Mouse (Mus musculus) limb, embryonic 13.5 days (tissue): ENCODE results near the gene Arg2. TPM values are rescaled to one million over a fixed set of nuclear protein-coding genes. Genes with fewer than 3 reads are reported as not detected.

Experiments
- ATAC-seq: fragments of 200-750 bp; cut with Nextera tagmentation; 2 replicates; pipeline ENCODE4 v1.8.0; 2017; ENCODE audit warnings: low read depth, moderate number of reproducible peaks, moderate TSS enrichment; ENCODE audit not compliant: low FRiP score
- H3K27ac ChIP-seq: fragments of 300-500 bp; sonication (generic); 2 replicates; pipeline ENCODE4 v1.5.1; 2015; ENCODE audit warnings: inconsistent platforms, mild to moderate bottlenecking, moderate library complexity
- H3K27me3 ChIP-seq: fragments of 300-500 bp; sonication (generic); 2 replicates; pipeline ENCODE4 v1.6.1; 2015; ENCODE audit warnings: mild to moderate bottlenecking, inconsistent platforms
- H3K36me3 ChIP-seq: fragments of 300-500 bp; sonication (generic); 2 replicates; pipeline ENCODE4 v1.6.1; 2015; ENCODE audit warnings: inconsistent platforms, mild to moderate bottlenecking, moderate library complexity
- H3K4me1 ChIP-seq: fragments of 300-500 bp; sonication (generic); 2 replicates; pipeline ENCODE4 v1.6.1; 2015; ENCODE audit warnings: inconsistent platforms
- H3K4me2 ChIP-seq: fragments of 300-500 bp; sonication (generic); replicated peaks from 2 replicates; pipeline ENCODE4 v1.6.1; 2015; ENCODE audit warnings: inconsistent platforms, mild to moderate bottlenecking, moderate library complexity
- H3K4me3 ChIP-seq: fragments of 300-500 bp; sonication (generic); 2 replicates; pipeline ENCODE4 v1.5.1; 2015; ENCODE audit warnings: moderate library complexity, mild to moderate bottlenecking, inconsistent platforms
- H3K9ac ChIP-seq: fragments of 300-500 bp; sonication (generic); 2 replicates; pipeline ENCODE4 v1.6.1; 2015; ENCODE audit warnings: mild to moderate bottlenecking, inconsistent platforms
- H3K9me3 ChIP-seq: fragments of 300-500 bp; sonication (generic); 2 replicates; pipeline ENCODE4 v1.6.1; 2016; ENCODE audit warnings: inconsistent platforms
- WGBS: fragments of 180-500 bp; shearing (Covaris S2); methylation state at CpG from one replicate; pipeline ENCODE4 v1.1.7; 2015; 5-methylcytosine and 5-hydroxymethylcytosine counted together
- polyA plus RNA-seq: library from polyadenylated mRNA; unstranded; fragments of >200 nt; fragmentation: Nextera tagmentation; extraction: Ambion mirVana; gene quantifications from 2 replicates; pipeline ENCODE4 v1.2.1, GENCODE M21; 2015

The Arg2 gene
- polyA plus RNA-seq, 1 experiment from 2014 or later = 1.4 TPM

DNA sequence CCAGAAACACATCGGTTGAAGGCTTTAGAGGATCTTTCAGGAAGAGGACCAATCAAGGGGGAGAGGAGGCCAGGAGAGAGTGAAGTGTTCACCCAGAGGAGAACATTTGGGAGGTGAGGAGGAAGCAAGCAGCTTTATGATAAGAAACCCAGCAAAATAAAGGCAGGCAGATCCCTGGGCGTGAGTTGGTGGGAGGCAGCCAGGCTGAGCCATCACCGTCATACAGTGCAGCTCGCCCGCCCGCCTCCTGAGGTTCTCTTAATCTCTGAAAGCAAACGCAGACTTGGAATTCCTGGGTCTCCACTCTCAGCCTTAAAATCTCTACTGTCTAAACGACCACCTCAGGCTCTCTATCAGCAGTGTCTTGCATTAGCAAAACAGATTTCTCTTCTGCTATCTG, 4.1 kb downstream of the Arg2 start:
- Histone ChIP-seq H3K4me3 (no peak overlapping the region), H3K36me3 (no peaks in the 10 kb centered on the region), H3K9me3 (no peaks in the 10 kb centered on the region), H3K27ac (no peak overlapping the region), H3K4me2 (no peak overlapping the region), H3K9ac (no peak overlapping the region), H3K27me3 (peaks cover 42% of the 10 kb centered on the region), H3K4me1 (peaks cover 19% of the 10 kb centered on the region)
- no peak for ATAC-seq
- WGBS = 43% methylated on average over 8 of the region's 8 CpGs

- Histone ChIP-seq H3K9ac (no peak overlapping the region), H3K27ac (no peak overlapping the region), H3K36me3 (no peaks in the 10 kb centered on the region), H3K4me3 (no peak overlapping the region), H3K9me3 (no peaks in the 10 kb centered on the region), H3K27me3 (peaks cover 39% of the 10 kb centered on the region), H3K4me1 (peaks cover 19% of the 10 kb centered on the region), H3K4me2 (no peak overlapping the region)
- ATAC-seq = no peak
- 33% methylated on average over 4 of the region's 4 CpGs for WGBS
Observed at GRCm38 (mm10) chr12:79135105-79135504, 4.5 kb downstream of the Arg2 start.

- peaks cover 5% of the 10 kb centered on the region; the same call in 1 of the 2 replicates for H3K4me1 ChIP-seq
- no peak for ATAC-seq
- no peaks in the 10 kb centered on the region for H3K9me3 ChIP-seq
- no peak overlapping the region for H3K4me3 ChIP-seq
- H3K27me3 ChIP-seq = peaks cover 21% of the 10 kb centered on the region
- no peaks in the 10 kb centered on the region for H3K36me3 ChIP-seq
- 80% methylated on average over 7 of the region's 7 CpGs for WGBS
- no peak overlapping the region for H3K9ac ChIP-seq
- no peak overlapping the region for H3K4me2 ChIP-seq
- no peak overlapping the region for H3K27ac ChIP-seq
Observed at GRCm38 (mm10) chr12:79136949-79137348, 6.4 kb downstream of the Arg2 start.

- H3K9me3 ChIP-seq = no peaks in the 10 kb centered on the region
- no peak overlapping the region for H3K4me3 ChIP-seq
- no peak overlapping the region for H3K27ac ChIP-seq
- no peak overlapping the region for H3K9ac ChIP-seq
- ATAC-seq = no peak
- no peaks in the 10 kb centered on the region for H3K36me3 ChIP-seq
- H3K27me3 ChIP-seq = peaks cover 3% of the 10 kb centered on the region; the same call in 1 of the 2 replicates
- H3K4me2 ChIP-seq = no peak overlapping the region
- peaks cover 5% of the 10 kb centered on the region; the same call in 1 of the 2 replicates for H3K4me1 ChIP-seq
Observed at GRCm38 (mm10) chr12:79138999-79139398, 8.4 kb downstream of the Arg2 start.

- 36% methylated on average over 1 of the region's 1 CpGs for WGBS
- no peak for ATAC-seq
- no peaks in the 10 kb centered on the region for H3K9me3 ChIP-seq
- H3K4me3 ChIP-seq = no peak overlapping the region
- H3K9ac ChIP-seq = no peak overlapping the region
- 0 out of 2 replicates have a peak, but pooled peaks cover 3% of the 10 kb centered on the region for H3K27me3 ChIP-seq
- no peak overlapping the region for H3K4me2 ChIP-seq
- no peak overlapping the region for H3K27ac ChIP-seq
- H3K36me3 ChIP-seq = no peaks in the 10 kb centered on the region
- peaks cover 5% of the 10 kb centered on the region; the same call in 1 of the 2 replicates for H3K4me1 ChIP-seq
Observed at GRCm38 (mm10) chr12:79139417-79139816, 8.8 kb downstream of the Arg2 start.

GRCm38 (mm10) chr12:79140811-79141210, 10.2 kb downstream of the Arg2 start:
- H3K4me1 ChIP-seq = no peaks in the 10 kb centered on the region
- H3K27me3 ChIP-seq = no peaks in the 10 kb centered on the region
- 87% methylated on average over 2 of the region's 2 CpGs for WGBS
- no peak overlapping the region for H3K9ac ChIP-seq
- H3K4me3 ChIP-seq = no peak overlapping the region
- H3K36me3 ChIP-seq = no peaks in the 10 kb centered on the region
- ATAC-seq = no peak
- H3K27ac ChIP-seq = no peak overlapping the region
- no peaks in the 10 kb centered on the region for H3K9me3 ChIP-seq
- H3K4me2 ChIP-seq = no peak overlapping the region

DNA sequence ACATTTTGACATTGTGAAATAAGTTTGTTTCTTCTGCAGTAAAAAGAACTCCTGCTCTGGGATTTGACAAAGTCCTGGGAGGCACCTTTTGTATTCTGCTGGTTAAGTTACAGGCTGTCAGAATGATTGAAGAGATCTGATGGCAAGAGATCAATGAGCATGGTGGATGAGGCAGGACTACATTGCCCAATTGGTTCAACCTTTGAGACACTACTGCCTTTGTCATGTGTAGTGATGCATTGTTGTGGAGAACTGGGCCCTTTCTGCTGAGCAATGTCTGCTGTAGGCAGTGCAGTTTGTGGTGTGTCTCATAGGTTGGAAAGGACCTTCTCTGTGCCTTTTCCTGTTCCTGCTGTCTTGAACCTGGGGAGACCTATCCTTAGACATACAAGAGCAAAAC, 10.8 kb downstream of the Arg2 start:
- Histone ChIP-seq H3K27me3 (no peaks in the 10 kb centered on the region), H3K4me1 (no peaks in the 10 kb centered on the region), H3K9me3 (no peaks in the 10 kb centered on the region), H3K36me3 (no peaks in the 10 kb centered on the region), H3K27ac (no peak overlapping the region), H3K4me2 (no peak overlapping the region), H3K9ac (no peak overlapping the region), H3K4me3 (no peak overlapping the region)
- ATAC-seq = no peak

GRCm38 (mm10) chr12:79149653-79150052, 19.1 kb downstream of the Arg2 start:
- 92% methylated on average over 6 of the region's 6 CpGs for WGBS
- no peaks in the 10 kb centered on the region for H3K4me1 ChIP-seq
- H3K4me3 ChIP-seq = no peak overlapping the region
- H3K9me3 ChIP-seq = no peaks in the 10 kb centered on the region
- no peak overlapping the region for H3K9ac ChIP-seq
- no peaks in the 10 kb centered on the region for H3K27me3 ChIP-seq
- ATAC-seq = no peak
- no peak overlapping the region for H3K4me2 ChIP-seq
- H3K27ac ChIP-seq = no peak overlapping the region
- H3K36me3 ChIP-seq = peaks cover 11% of the 10 kb centered on the region

DNA sequence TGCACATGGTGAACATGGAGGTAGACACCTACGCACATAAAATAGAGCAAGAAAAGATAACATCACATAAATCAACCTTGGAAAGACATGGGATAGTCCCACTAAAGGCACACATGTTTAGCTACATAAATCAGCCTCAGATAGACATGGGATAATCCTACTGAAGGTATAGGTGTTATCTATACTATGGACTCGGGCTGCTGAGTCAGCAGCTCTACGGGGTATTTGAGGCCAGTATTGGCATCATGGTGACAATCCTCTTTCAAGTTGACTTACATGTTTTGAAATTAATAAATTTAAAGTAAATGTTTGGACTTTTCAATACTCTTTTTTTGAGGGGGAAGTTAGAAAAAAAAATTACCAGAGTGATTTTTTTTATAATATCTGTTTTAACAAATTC, 32.3 kb downstream of the Arg2 start:
- no peak for ATAC-seq
- H3K9ac ChIP-seq = no peak overlapping the region
- H3K27me3 ChIP-seq = no peaks in the 10 kb centered on the region
- H3K27ac ChIP-seq = no peak overlapping the region
- WGBS = 84% methylated on average over 3 of the region's 3 CpGs
- H3K9me3 ChIP-seq = no peaks in the 10 kb centered on the region
- H3K4me3 ChIP-seq = no peak overlapping the region
- H3K4me1 ChIP-seq = no peaks in the 10 kb centered on the region
- peaks cover 74% of the 10 kb centered on the region for H3K36me3 ChIP-seq
- no peak overlapping the region for H3K4me2 ChIP-seq

- Histone ChIP-seq H3K27ac (no peak overlapping the region), H3K9ac (no peak overlapping the region), H3K36me3 (peaks cover 18% of the 10 kb centered on the region), H3K4me3 (no peak overlapping the region), H3K4me1 (peaks cover 10% of the 10 kb centered on the region), H3K27me3 (no peaks in the 10 kb centered on the region), H3K4me2 (no peak overlapping the region), H3K9me3 (no peaks in the 10 kb centered on the region)
- ATAC-seq = no peak
Observed at GRCm38 (mm10) chr12:79169173-79169572, 38.6 kb downstream of the Arg2 start.

- Histone ChIP-seq H3K4me1 (peaks cover 10% of the 10 kb centered on the region), H3K9me3 (no peaks in the 10 kb centered on the region), H3K9ac (no peak overlapping the region), H3K36me3 (peaks cover 15% of the 10 kb centered on the region), H3K27ac (no peak overlapping the region), H3K27me3 (no peaks in the 10 kb centered on the region), H3K4me3 (no peak overlapping the region), H3K4me2 (no peak overlapping the region)
- 75% methylated on average over 3 of the region's 3 CpGs for WGBS
- ATAC-seq = no peak
Observed at GRCm38 (mm10) chr12:79170421-79170820, 39.8 kb downstream of the Arg2 start.

GRCm38 (mm10) chr12:79171269-79171995, 40.9 kb downstream of the Arg2 start:
- 0 out of 2 replicates have a peak overlapping the region, but pooled peaks have one; percentile 88 for H3K27ac ChIP-seq
- no peaks in the 10 kb centered on the region for H3K9me3 ChIP-seq
- no peak for ATAC-seq
- peaks cover 19% of the 10 kb centered on the region for H3K36me3 ChIP-seq
- no peaks in the 10 kb centered on the region for H3K27me3 ChIP-seq
- H3K4me2 ChIP-seq = peak overlapping the region; percentile 74
- H3K9ac ChIP-seq = peak overlapping the region; percentile 87
- H3K4me1 ChIP-seq = peaks cover 10% of the 10 kb centered on the region
- WGBS = 33% methylated on average over 12 of the region's 12 CpGs
- peak overlapping the region; percentile 95 for H3K4me3 ChIP-seq
